Mouse (Mus musculus): ENCODE results near the gene Thada.

Gene Thada

GRCm38 (mm10) chr17:84351912-84352789 is 113.9 kb downstream of the Thada start:
- DNase-seq (ENCODE audit: low read depth, low spot score), result no peak

- peak; percentile 83 for DNase-seq (ENCODE audit: low read depth, low spot score)
These were observed 114.7 kb downstream of the Thada start for GRCm38 (mm10) chr17:84351276-84351675.

DNA sequence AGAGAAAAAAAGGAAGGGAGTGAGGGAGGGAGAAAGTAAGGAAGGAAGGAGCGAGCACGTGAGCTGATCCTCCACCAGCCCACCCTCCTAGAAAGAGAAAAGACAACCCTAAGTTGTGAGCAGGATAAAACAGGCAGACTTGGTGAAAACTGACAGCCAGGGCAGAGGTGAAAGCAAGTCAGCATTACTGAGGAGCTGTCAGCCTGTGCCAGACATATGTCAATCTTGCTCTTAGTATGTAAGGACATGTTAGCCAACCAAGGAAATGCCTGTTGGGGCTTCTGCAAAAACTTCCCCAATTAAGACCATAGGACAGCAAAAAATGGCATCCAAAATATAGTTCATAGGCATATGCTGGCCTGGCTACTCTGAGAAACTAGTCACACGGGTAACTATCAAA is 117.1 kb downstream of the Thada start:
- no peak for DNase-seq (ENCODE audit: low read depth, low spot score)

- DNase-seq (ENCODE audit: low read depth, low spot score), result no peak
These were observed 123.6 kb downstream of the Thada start for GRCm38 (mm10) chr17:84342299-84342817.

GRCm38 (mm10) chr17:84341686-84342085 is 124.3 kb downstream of the Thada start:
- DNase-seq (ENCODE audit: low read depth, low spot score), result no peak

- DNase-seq (ENCODE audit: low read depth, low spot score), result no peak
These were observed 125.4 kb downstream of the Thada start for GRCm38 (mm10) chr17:84340574-84340973.

DNA sequence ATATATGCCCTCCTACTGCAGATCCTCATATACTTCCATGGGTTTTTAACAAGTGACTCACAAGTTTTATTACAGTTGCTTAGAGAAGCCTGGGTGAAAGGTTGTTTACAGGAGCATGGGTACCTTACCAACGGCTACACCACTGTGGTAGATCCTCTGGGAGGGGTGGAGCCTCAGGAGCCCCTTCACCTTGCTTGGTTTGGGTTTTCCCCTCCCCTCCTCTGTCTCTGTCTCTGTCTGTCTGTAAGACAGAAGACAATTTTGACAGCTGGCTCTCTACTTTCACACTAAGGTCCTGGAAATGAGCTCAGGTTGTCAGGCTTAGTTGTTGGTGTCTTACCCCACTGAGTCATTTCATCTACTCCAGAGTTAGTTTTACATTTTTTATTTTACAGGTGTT is 130.0 kb downstream of the Thada start:
- DNase-seq (ENCODE audit: low read depth, low spot score), result no peak

DNA sequence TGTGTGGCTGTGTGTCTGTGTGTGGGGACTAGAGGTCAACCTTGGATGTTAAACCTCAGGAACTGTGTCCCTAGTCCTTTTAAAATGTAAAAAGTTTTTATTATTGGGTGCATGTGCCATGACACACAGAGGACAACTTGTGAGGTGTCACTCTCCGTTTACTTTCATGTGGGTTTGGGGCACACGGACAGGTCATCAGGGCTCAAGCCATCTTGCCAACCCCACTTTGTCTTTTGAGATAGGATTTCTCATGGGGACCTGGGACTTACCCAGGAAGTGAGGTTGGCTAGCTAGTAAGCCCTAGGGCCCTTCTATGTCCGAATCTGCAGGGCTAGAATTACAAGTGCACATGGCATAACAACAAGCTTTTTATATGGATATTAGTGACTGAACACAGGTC is 130.9 kb downstream of the Thada start:
- DNase-seq (ENCODE audit: low read depth, low spot score), result no peak

DNA sequence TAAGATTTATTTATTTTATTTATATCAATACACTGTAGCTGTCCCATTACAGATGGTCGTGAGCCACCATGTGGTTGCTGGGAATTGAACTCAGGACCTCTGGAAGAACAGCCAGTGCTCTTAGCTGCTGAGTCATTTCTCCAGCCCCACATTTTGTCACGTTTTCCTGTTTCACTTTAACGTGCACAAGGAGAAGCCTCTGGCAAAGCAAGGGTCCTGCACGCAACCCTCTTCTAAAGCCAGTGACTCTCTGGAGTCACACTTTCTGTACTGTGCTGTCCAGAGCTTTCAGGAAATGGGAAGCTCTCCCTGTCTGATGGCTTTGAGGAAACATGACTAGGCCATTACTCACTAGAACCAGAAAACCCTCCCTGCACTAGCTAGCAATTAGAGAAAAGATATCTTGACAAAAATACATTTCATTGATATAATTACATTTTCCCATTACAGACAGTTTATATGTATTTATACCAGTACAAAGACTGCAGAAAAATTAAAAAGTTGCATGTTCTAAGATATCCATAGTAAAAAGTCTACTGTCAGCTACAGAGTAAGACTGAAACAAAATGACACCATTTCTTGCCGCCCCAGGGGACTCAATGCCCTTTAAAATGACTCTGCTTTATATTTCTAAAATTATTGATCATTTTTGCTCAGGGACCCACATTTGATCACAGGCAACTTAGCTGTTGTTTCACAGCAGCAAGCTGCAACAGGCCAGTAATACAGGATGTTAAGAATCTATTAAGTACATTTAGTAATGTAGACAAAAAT is 131.6 kb downstream of the Thada start:
- no peak for DNase-seq (ENCODE audit: low read depth, low spot score)

GRCm38 (mm10) chr17:84332940-84333339 is 133.1 kb downstream of the Thada start:
- no peak for DNase-seq (ENCODE audit: low read depth, low spot score)

DNA sequence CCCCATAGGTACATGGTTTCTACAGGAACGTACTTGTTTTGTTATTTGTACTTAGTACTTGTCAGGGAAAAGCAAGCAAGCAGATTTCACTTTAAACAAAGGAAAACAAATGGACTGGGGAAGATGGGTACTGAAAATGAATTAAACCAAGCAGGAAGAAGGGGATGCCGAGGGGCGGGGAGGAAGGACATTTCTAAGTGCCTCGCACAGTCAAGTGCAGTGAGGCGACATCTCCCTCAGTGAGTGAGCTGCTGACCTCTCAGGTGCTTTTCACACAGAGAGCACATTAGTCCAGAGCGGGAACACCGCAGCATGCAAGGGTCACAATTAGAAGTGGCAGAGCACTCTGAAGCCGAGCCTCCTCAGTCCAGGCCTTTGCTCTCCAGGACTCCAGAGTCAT is 135.0 kb downstream of the Thada start:
- DNase-seq (ENCODE audit: low read depth, low spot score), result no peak

GRCm38 (mm10) chr17:84330506-84330905 is 135.5 kb downstream of the Thada start:
- no peak for DNase-seq (ENCODE audit: low read depth, low spot score)

DNA sequence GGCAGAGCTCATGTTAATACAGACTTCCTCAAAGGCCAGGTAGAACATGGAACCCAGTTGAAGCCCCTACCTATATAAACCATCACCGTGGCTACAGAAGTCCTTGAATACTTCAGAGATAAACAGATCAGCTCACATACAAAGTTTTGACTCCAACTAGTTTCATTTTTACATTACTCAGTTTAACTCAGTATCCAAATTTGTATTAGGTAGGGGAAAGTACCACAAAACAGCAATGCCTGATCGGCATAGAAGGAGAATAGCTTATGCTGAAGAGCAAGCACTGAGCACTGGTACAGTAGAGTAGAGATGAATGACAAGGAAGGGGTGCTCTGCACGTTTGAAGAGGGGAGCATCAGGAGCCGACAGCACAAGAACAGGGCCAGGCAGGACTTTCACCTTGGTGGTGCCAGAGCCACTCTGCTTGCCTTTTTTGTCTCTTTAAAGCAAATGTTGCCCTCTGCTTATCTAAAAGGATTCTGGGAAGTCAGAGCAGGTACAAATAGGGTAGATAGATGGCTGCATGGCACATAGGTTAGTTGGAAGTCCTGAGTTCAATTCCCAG is 136.0 kb downstream of the Thada start:
- no peak for DNase-seq (ENCODE audit: low read depth, low spot score)

DNA sequence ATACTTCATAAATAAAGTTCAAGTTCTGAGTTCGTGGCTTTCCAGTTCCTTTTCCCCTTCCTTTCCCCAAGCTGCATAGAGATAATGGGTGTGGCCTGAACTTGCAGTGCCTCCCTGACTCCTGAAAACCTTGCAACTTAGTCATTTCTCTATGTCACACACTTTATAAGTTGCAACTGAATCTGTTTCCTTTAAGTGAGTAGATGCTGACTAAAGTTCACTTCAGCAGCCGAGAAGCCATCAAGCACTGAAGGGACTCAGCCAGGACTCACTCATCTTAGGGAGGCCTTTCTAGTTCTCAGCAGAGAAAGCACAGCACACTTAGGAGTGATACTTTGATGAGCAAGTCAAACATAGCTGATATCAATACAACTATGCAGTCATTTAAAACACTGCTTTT is 137.5 kb downstream of the Thada start:
- DNase-seq (ENCODE audit: low read depth, low spot score), result no peak

GRCm38 (mm10) chr17:84327051-84327925 is 138.7 kb downstream of the Thada start:
- DNase-seq (ENCODE audit: low read depth, low spot score), result no peak

DNA sequence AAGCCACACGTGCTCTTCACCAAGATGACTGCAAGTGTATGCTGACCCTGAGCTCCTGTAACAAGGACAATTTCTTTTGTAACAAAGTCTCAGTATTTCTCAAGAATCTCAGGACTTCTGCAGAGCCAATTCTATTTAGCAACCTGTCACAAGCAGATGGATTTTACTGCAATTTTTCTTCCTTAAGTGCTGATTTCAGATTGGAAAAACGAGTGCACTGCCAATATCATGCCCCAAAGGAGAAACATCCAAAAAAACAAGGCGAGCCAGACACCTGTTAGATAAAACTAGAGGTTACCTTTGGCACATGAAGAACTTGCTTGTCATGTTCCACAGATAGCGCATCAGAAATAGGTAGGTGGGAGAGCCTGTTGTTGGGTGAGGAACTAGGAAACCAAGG is 143.8 kb downstream of the Thada start:
- DNase-seq (ENCODE audit: low read depth, low spot score), result no peak

DNA sequence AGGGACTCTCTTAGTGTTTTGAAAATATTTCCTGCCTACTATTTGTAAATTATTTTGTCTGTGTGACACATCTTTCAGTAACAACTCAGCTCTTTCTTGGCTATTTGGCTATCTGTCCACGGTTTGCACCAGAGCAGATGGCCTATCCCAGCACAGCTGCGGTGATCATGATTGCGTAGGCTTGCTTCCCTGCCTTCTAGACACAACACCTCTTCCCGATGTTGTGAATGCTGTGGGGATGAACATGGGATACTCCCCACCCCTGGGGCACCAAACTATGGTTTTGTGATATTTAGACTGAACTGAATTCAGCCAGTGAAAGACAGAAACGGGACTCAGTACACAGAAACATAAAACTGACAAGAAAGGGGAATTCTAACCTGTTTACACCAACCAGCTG is 144.7 kb downstream of the Thada start:
- DNase-seq (ENCODE audit: low read depth, low spot score), result no peak

DNA sequence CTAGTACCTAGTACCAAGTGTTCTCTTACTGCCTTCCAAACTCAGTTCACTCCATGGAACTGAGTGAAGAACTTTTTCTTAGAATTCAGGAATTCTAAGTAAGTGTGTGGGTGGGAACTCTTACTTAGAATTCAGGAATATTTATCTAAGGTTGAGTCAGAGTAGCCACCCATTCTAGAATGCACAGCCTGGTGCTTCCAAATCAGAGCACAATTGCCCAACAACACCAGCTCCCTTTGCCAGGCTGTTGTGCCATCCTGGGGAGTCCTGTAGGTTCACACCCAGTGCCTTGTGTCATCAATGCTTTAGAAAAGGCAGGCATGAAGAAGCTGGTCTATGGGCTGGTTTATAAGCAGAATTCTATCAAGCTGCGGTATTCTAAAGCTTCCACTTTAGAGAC is 145.4 kb downstream of the Thada start:
- DNase-seq (ENCODE audit: low read depth, low spot score), result no peak

- DNase-seq (ENCODE audit: low read depth, low spot score), result no peak
These were observed 151.7 kb downstream of the Thada start for GRCm38 (mm10) chr17:84314341-84314740.

- DNase-seq (ENCODE audit: low read depth, low spot score), result no peak
These were observed 152.5 kb downstream of the Thada start for GRCm38 (mm10) chr17:84313494-84313893.

DNA sequence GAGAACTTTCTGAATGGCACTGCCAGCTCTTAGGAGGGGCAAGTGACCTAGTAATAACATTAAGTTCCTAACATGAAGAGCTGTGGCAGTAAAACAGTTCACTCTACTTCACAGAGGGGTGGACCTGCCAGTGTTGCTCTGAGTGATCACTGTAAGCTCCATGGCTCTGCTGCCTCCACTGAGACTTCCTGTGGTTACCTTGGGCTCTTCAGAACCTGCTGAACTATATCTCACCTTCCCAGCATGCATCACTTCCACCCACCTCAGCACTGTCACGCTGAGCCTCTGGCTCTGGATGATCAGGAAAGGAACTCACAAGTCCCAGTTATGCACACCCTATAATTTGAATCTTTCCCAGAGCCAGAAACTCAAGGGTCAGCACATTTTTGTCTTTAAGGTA is 159.9 kb downstream of the Thada start:
- no peak for DNase-seq (ENCODE audit: low read depth, low spot score)
